Mouse (Mus musculus) heart, embryonic 16.5 days (tissue): Measurements from ENCODE around the gene St6galnac1. TPM values are rescaled to one million over a fixed set of nuclear protein-coding genes. Genes with fewer than 3 reads are reported as not detected.
A peak's percentile ranks its signal among the peaks of the same experiment; 100 is the strongest.

Source experiments
- ATAC-seq: fragments of 200-750 bp; cut with Nextera tagmentation; replicated peaks from 2 replicates; pipeline ENCODE4 v1.8.0; 2017; ENCODE audit warnings: moderate number of reproducible peaks; ENCODE audit not compliant: insufficient read depth, low FRiP score; ENCODE audit errors: extremely low read depth
- H3K27ac ChIP-seq: fragments of 300-500 bp; sonication (generic); 2 replicates; pipeline ENCODE4 v1.5.1; 2014; ENCODE audit warnings: mild to moderate bottlenecking, low read length, control low read depth, moderate library complexity
- H3K27me3 ChIP-seq: fragments of 300-500 bp; sonication (generic); 2 replicates; pipeline ENCODE4 v1.6.1; 2014; ENCODE audit warnings: low read length, mixed read lengths; ENCODE audit not compliant: control insufficient read depth, insufficient read depth
- H3K36me3 ChIP-seq: fragments of 300-500 bp; sonication (generic); 2 replicates; pipeline ENCODE4 v1.6.1; 2014; ENCODE audit not compliant: control insufficient read depth, insufficient read depth
- H3K4me1 ChIP-seq: fragments of 300-500 bp; sonication (generic); 2 replicates; pipeline ENCODE4 v1.6.1; 2014; ENCODE audit warnings: low read length, mixed read lengths; ENCODE audit not compliant: control insufficient read depth, insufficient read depth
- H3K4me2 ChIP-seq: fragments of 300-500 bp; sonication (generic); 2 replicates; pipeline ENCODE4 v1.6.1; 2014; ENCODE audit warnings: low read depth, mild to moderate bottlenecking, control low read depth, low read length
- H3K4me3 ChIP-seq: fragments of 300-500 bp; sonication (generic); 2 replicates; pipeline ENCODE4 v1.5.1; 2014; ENCODE audit warnings: mild to moderate bottlenecking, control low read depth, low read length
- H3K9ac ChIP-seq: fragments of 300-500 bp; sonication (generic); 2 replicates; pipeline ENCODE4 v1.6.1; 2014; ENCODE audit warnings: low read length, control low read depth
- H3K9me3 ChIP-seq: fragments of 300-500 bp; sonication (generic); replicated peaks from 2 replicates; pipeline ENCODE4 v1.6.1; 2016; ENCODE audit warnings: low read length; ENCODE audit not compliant: control insufficient read depth
- WGBS: fragments of 180-500 bp; shearing (Covaris S2); extraction: QIAGEN DNeasy Blood & Tissue Kit; methylation state at CpG from one replicate; pipeline ENCODE4 v1.1.7; 2014; 5-methylcytosine and 5-hydroxymethylcytosine counted together
- polyA plus RNA-seq: library from polyadenylated mRNA; unstranded; fragments of >200 nt; fragmentation: Nextera tagmentation; extraction: Ambion mirVana; gene quantifications from 2 replicates; pipeline ENCODE4 v1.2.1, GENCODE M21; 2015

The St6galnac1 gene
- polyA plus RNA-seq, 1 experiment from 2014 or later, result not detected

DNA sequence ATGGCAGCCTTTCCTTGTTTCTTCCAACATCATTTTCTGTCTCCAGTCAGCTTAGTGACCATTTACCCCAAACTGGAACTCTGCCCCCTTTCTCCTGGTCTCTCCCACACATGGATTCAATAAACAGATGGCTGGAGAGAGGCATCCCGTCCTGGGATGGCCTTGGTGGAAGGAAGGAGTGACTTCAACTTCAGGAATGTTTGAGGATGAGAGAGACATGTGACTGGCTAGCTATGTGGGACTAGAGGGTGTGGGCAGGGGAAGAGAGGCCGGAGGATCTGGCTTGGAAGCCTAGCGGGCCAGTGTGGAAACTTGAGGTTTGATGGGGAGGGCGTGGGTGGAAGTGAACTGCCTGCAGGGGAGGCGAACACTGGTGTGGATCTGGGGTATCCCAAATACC is 41.5 kb upstream of the St6galnac1 start:
- Histone ChIP-seq H3K9me3 (no peaks in the 10 kb centered on the region), H3K9ac (no peak overlapping the region), H3K4me1 (peaks cover 63% of the 10 kb centered on the region), H3K4me2 (no peak overlapping the region), H3K27me3 (no peaks in the 10 kb centered on the region), H3K36me3 (no peaks in the 10 kb centered on the region), H3K27ac (no peak overlapping the region), H3K4me3 (no peak overlapping the region)
- 57% methylated on average over 5 of the region's 5 CpGs for WGBS
- ATAC-seq, result no peak

- Histone ChIP-seq H3K9me3 (no peaks in the 10 kb centered on the region), H3K4me3 (no peak overlapping the region), H3K36me3 (no peaks in the 10 kb centered on the region), H3K27ac (peak overlapping the region; percentile 72), H3K9ac (peak overlapping the region; percentile 0), H3K4me2 (0 out of 2 replicates have a peak overlapping the region, but pooled peaks have one; percentile 21), H3K4me1 (peaks cover 55% of the 10 kb centered on the region), H3K27me3 (no peaks in the 10 kb centered on the region)
- ATAC-seq, result no peak
- WGBS, result 27% methylated on average over 7 of the region's 7 CpGs
Measured at GRCm38 (mm10) chr11:116814884-116815415, 39.6 kb upstream of the St6galnac1 start.

DNA sequence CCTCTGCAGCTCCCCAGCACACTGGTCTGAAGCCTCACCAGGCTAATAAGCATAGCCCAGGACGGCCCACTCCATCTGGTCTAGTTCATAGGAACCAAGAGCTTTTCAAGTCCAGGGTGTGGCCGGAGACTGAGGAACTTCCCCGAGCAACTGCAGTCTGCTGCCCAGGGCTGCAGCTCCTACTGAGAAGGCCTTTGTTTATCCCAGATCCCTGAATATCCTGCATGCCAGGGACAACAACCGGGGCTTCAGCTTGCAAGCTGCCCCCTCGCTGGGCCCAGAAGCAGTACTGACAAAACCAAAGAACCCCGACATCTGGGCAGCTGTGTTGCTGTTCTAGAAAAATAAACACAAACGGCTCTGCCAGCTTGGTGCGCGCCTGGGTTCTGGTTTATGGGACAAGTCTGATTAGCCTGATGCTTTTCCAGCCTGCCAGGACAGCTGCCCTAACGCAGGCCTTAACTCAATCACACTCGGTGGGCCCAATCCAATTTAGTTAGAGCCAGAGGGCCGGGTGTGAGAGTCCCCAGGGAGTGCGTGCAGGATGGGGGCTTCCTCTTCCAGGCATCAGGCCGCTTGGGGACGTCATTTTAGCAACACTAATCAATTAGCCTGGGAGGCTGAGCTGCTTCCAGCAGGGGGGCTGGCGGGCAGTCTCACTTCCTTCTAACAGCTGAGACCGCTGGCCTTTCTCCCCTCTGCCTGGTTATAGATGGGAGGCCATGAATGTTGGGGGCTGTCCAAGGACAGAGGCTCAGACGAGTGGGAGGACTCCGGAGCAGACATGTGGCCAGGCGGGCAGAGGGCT is 39.0 kb upstream of the St6galnac1 start:
- H3K27me3 ChIP-seq, result no peaks in the 10 kb centered on the region
- ATAC-seq, result peak; percentile 8
- H3K36me3 ChIP-seq, result no peaks in the 10 kb centered on the region
- WGBS, result 33% methylated on average over 20 of the region's 20 CpGs
- 0 out of 2 replicates have a peak overlapping the region, but pooled peaks have one; percentile 21 for H3K4me2 ChIP-seq
- peak overlapping the region; percentile 0 for H3K9ac ChIP-seq
- no peaks in the 10 kb centered on the region for H3K9me3 ChIP-seq
- no peak overlapping the region for H3K4me3 ChIP-seq
- peaks cover 48% of the 10 kb centered on the region for H3K4me1 ChIP-seq
- peak overlapping the region; percentile 72 for H3K27ac ChIP-seq

GRCm38 (mm10) chr11:116813610-116814009 is 38.3 kb upstream of the St6galnac1 start:
- no peak for ATAC-seq
- Histone ChIP-seq H3K4me1 (peaks cover 46% of the 10 kb centered on the region), H3K27me3 (no peaks in the 10 kb centered on the region; the same call in 1 of the 2 replicates), H3K4me3 (no peak overlapping the region), H3K36me3 (no peaks in the 10 kb centered on the region), H3K9ac (peak overlapping the region; percentile 29; the same call in 1 of the 2 replicates), H3K27ac (peak overlapping the region; percentile 72), H3K4me2 (no peak overlapping the region), H3K9me3 (no peaks in the 10 kb centered on the region)
- 78% methylated on average over 13 of the region's 13 CpGs for WGBS

GRCm38 (mm10) chr11:116812793-116813529 is 37.7 kb upstream of the St6galnac1 start:
- H3K4me3 ChIP-seq, result no peak overlapping the region
- 47% methylated on average over 21 of the region's 21 CpGs for WGBS
- no peaks in the 10 kb centered on the region for H3K36me3 ChIP-seq
- peak overlapping the region; percentile 62 for H3K9ac ChIP-seq
- H3K9me3 ChIP-seq, result no peaks in the 10 kb centered on the region
- peak overlapping the region; percentile 72 for H3K27ac ChIP-seq
- ATAC-seq, result peak; percentile 24
- H3K4me2 ChIP-seq, result no peak overlapping the region; the same call in 1 of the 2 replicates
- H3K4me1 ChIP-seq, result peaks cover 46% of the 10 kb centered on the region
- no peaks in the 10 kb centered on the region; the same call in 1 of the 2 replicates for H3K27me3 ChIP-seq

DNA sequence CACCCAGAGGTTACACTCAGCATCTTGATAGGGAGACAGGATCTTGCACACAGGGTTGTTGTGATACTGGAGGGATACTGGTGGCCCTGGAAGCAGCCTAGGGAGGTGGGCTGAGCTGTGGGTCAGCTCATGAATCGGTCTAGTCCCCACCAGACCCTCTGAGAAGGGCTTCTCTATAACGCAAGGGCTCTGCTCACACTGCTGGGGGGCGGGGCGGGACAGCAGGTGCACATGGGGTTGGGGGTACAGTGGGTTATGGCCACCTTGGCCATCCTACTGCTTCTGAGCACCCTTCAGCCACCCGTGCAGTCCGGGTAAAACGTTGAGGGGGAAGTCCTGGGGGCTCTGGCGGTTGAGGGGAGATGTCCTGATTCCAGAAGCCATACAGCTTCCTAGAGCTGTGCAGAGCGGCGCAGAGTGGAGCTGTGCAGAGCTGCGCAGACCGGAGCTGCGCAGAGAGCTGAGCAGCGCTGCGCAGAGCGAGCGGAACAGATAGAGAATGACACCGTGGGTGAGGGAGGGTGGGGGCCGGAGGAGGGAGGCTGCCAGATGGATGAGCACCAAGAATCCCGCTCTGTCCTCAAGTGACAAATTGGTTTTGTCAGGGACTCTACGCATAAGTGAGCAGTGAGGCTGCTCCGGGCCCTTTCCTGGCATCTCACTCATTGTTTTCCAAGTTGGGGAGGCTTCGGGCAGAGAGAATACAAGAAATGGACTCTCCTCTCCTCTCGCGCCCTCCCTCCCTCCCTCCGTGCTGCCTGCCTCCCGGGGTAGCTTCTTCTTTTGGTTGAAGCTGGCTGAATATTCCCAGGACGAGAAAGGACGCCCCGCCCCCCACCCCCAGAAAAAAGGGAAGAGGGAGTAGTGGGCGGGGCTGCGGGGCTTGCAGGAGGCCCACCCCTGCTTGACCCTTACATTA is 35.9 kb upstream of the St6galnac1 start:
- Histone ChIP-seq H3K36me3 (no peaks in the 10 kb centered on the region), H3K4me3 (peak overlapping the region; percentile 54), H3K27ac (peak overlapping the region; percentile 73), H3K9ac (peak overlapping the region; percentile 66), H3K4me1 (peaks cover 44% of the 10 kb centered on the region), H3K27me3 (no peaks in the 10 kb centered on the region; the same call in 1 of the 2 replicates), H3K9me3 (no peaks in the 10 kb centered on the region), H3K4me2 (peak overlapping the region; percentile 77)
- peak; percentile 71 for ATAC-seq
- 11% methylated on average over 27 of the region's 32 CpGs for WGBS

DNA sequence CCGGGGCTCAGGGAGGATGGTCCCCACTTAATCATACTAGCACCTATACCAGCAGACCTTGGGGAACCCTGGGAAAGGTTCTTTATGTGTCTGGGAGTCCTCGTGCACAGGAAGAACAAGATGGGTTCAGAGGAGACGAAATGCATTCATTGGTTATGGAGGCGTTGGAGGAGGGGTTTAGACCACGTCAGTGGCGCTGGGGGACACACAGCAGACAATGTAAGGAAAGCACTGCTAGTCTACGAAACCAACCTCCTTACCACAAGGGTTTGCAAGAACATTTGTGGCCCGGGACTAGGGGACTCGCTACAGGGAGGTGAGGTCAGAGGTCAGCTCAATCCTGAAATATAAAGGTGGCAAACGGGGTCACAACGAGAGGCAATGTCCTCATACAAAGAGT is 35.2 kb upstream of the St6galnac1 start:
- no peak overlapping the region for H3K9ac ChIP-seq
- no peaks in the 10 kb centered on the region; the same call in 1 of the 2 replicates for H3K27me3 ChIP-seq
- H3K4me3 ChIP-seq, result no peak overlapping the region
- ATAC-seq, result no peak
- 80% methylated on average over 11 of the region's 11 CpGs for WGBS
- no peak overlapping the region for H3K4me2 ChIP-seq
- no peaks in the 10 kb centered on the region for H3K36me3 ChIP-seq
- no peak overlapping the region for H3K27ac ChIP-seq
- peaks cover 43% of the 10 kb centered on the region for H3K4me1 ChIP-seq
- H3K9me3 ChIP-seq, result no peaks in the 10 kb centered on the region

DNA sequence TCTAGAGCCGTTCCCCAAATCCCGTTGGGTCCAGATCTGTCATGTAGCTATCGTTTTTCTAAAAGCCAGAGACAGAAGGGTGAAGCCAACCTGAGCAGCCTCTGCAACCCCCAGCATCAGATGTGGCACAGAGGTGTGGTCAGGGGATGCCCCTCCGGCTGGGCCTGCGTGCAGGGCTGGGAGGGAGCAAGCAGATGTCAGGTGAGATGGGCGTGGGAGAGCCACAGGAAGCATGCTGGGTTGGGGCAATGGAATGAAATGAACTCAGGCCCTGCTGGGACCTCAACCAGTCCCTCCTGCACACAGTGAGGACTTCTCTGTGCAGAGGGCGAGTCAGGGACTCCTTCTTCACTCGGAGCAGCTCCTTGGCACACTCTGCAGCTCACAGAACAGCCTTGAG is 34.2 kb upstream of the St6galnac1 start:
- H3K4me2 ChIP-seq, result no peak overlapping the region
- peaks cover 34% of the 10 kb centered on the region for H3K4me1 ChIP-seq
- H3K4me3 ChIP-seq, result no peak overlapping the region
- H3K36me3 ChIP-seq, result no peaks in the 10 kb centered on the region
- H3K27ac ChIP-seq, result no peak overlapping the region
- 72% methylated on average over 8 of the region's 8 CpGs for WGBS
- no peaks in the 10 kb centered on the region for H3K9me3 ChIP-seq
- ATAC-seq, result no peak
- H3K27me3 ChIP-seq, result no peaks in the 10 kb centered on the region; the same call in 1 of the 2 replicates
- H3K9ac ChIP-seq, result no peak overlapping the region
